Mouse (Mus musculus): ENCODE measurements around the gene Aanat. TPM values are rescaled to one million over a fixed set of nuclear protein-coding genes. Genes with fewer than 3 reads are reported as not detected.

The Aanat gene
- total and polyA plus RNA-seq, 3 experiments = not detected

DNA sequence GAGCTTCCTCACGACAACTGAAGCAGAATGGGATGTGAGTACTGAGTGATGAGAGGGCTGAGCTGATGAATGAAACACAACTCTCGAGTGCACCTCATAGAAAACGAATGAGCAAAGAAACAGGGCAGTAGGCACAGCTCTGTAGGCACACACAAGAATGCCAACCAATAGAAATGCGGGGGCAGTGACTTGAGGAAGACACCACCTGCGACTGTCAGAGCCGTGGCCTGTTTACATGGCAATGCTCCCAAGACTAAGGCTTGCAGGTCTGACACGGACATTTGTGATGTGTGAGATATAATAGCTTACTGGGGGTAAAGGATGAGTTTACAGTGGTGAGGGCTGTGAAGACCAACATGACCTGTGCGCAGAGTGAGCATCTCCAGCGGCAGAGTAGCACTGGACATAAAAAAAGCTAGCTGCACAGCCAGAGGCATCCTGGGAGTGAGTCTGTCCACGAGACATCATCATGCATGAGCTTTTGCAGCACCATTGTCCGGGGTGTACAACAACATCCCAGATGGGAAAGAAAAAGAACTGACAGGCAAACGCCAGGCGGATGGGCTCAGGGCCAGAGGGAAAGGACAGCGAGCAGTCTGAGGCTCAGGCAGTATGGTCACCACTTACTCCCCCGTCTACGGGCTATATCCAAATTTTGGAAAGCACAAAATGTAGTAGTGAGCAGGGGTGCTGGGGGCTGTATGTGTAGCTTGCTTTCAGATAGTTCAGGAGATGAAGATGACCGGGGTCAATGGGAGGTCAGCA is 38.8 kb upstream of the Aanat start:
- no peaks in the 10 kb centered on the region for H3K9me3 ChIP-seq (replicated peaks)
- no peaks in the 10 kb centered on the region for H3K27me3 ChIP-seq (ENCODE audit: insufficient read depth, low read length)
- no peak overlapping the region for H3K4me3 ChIP-seq (ENCODE audit: low read depth, low read length)
- ATAC-seq (ENCODE audit: extremely low read depth, insufficient number of reproducible peaks, low FRiP score, poor library complexity, severe bottlenecking) (no peak), DNase-seq (ENCODE audit: low spot score) (no peak)
- no peak for TF ChIP-seq TAL1 (conservative IDR thresholded peaks at IDR 0.05; ENCODE audit: low read depth, low read length)
- no peak for TF ChIP-seq CTCF (IDR thresholded peaks at IDR 0.05; ENCODE audit: low read depth, low read length)
- no peak for TF ChIP-seq GATA2 (IDR thresholded peaks at IDR 0.05; ENCODE audit: borderline replicate concordance, low read depth, low read length)
- no peak for TF ChIP-seq GATA1 (IDR thresholded peaks at IDR 0.05; ENCODE audit: borderline replicate concordance, low read length)
- no peak for TF ChIP-seq POLR2AphosphoS5 (IDR thresholded peaks at IDR 0.05; ENCODE audit: insufficient replicate concordance, low read depth, low read length)
- peaks cover 44% of the 10 kb centered on the region for H3K4me1 ChIP-seq (ENCODE audit: insufficient read depth, low read depth, low read length)
- peaks cover 72% of the 10 kb centered on the region for H3K36me3 ChIP-seq (replicated peaks)

DNA sequence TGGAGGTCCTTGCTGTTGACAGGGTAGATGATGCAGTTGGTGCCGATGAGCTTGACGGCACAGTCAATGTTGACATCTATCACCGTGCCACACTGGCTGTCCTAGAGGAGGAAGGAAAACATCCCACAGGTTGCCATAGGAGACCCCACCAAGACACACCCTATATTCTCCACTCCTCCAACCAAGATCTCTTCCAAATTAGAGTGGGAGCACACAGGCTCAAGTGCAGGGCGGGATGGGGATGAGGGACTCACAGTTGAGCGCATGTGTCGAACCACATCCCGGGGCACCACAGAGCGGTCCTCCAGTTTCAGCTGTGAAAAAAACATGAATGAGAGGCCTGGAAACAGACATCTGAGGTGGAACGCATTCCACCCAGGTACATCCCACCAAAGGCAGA is 37.5 kb upstream of the Aanat start:
- Histone ChIP-seq H3K4me1 (ENCODE audit: insufficient read depth, low read depth, low read length) (peaks cover 44% of the 10 kb centered on the region), H3K27me3 (ENCODE audit: insufficient read depth, low read length) (no peaks in the 10 kb centered on the region), H3K9me3 (replicated peaks) (no peaks in the 10 kb centered on the region), H3K4me3 (ENCODE audit: low read depth, low read length) (no peak overlapping the region), H3K36me3 (replicated peaks) (peaks cover 71% of the 10 kb centered on the region)
- DNase-seq (ENCODE audit: low spot score) (no peak), ATAC-seq (ENCODE audit: extremely low read depth, insufficient number of reproducible peaks, low FRiP score, poor library complexity, severe bottlenecking) (no peak)
- TF ChIP-seq CTCF (IDR thresholded peaks at IDR 0.05; ENCODE audit: low read depth, low read length) = no peak
- TF ChIP-seq TAL1 (conservative IDR thresholded peaks at IDR 0.05; ENCODE audit: low read depth, low read length) = no peak
- no peak for TF ChIP-seq GATA1 (IDR thresholded peaks at IDR 0.05; ENCODE audit: borderline replicate concordance, low read length)
- TF ChIP-seq POLR2AphosphoS5 (IDR thresholded peaks at IDR 0.05; ENCODE audit: insufficient replicate concordance, low read depth, low read length) = no peak
- no peak for TF ChIP-seq GATA2 (IDR thresholded peaks at IDR 0.05; ENCODE audit: borderline replicate concordance, low read depth, low read length)

DNA sequence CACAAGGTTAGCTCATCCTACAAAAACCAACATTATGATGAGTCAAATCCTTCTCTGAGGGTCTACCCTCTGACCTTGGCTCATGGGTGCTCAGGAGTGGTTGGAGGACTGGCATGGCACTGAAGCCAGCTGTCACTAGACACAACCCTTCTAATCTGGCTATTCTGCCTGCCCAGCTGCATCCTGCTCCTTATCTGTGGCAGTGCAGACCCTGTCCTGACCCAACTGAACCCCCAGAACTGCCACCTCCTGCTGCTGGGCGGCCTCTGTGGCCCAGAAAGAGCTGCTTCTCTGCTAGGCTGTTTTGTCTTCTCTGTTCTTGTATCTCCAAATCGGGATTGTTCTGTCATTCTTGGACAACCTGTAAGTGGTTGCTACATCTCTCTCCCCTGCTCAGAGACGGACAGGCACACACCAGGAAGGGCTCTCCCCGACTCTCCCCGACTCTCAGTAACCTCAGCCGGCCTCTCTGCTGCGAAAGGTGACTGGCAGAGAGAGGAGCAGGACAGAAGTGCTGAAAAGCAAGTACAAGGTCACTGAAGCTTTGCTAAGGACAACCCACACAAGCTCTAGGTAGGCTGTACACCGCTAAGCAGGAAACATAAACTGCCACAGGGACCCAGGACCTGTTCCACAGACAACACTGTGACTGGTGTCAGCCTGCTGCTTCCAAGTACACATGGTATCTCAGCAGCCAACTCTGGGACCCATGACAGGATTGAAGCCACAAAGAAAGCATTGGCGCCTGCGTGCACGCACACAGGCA is 36.8 kb upstream of the Aanat start:
- ATAC-seq (ENCODE audit: extremely low read depth, insufficient number of reproducible peaks, low FRiP score, poor library complexity, severe bottlenecking) (peak; percentile 77), DNase-seq (ENCODE audit: low spot score) (no peak)
- peaks cover 68% of the 10 kb centered on the region for H3K36me3 ChIP-seq (replicated peaks)
- no peaks in the 10 kb centered on the region for H3K27me3 ChIP-seq (ENCODE audit: insufficient read depth, low read length)
- H3K4me3 ChIP-seq (ENCODE audit: low read depth, low read length) = peak overlapping the region; percentile 50; the same call in 1 of the 2 replicates
- H3K9me3 ChIP-seq (replicated peaks) = no peaks in the 10 kb centered on the region
- TF ChIP-seq POLR2AphosphoS5 (IDR thresholded peaks at IDR 0.05; ENCODE audit: insufficient replicate concordance, low read depth, low read length) (no peak), TAL1 (conservative IDR thresholded peaks at IDR 0.05; ENCODE audit: low read depth, low read length) (peak; percentile 76), CTCF (IDR thresholded peaks at IDR 0.05; ENCODE audit: low read depth, low read length) (no peak)
- peaks cover 41% of the 10 kb centered on the region for H3K4me1 ChIP-seq (ENCODE audit: insufficient read depth, low read depth, low read length)

DNA sequence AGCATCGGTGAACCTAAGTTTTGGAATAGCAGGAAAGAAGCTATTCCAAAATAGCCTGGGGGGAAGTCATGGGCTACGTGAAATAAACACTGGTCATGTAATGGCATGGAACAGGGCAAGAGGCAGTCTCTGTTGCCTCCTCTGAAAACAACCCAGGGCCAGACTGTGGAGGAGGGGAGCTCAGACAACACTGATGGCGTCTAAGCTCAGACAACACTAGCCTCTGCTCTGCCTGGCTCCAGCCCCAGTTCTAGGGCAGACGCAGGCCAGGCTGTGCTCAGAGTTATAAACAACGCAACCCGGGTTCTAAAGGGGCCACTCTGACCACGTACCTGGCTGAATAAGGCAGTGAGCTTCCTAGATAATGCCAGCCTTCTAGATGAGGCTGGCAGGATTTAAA is 35.5 kb upstream of the Aanat start:
- no peak for DNase-seq (ENCODE audit: low spot score)
- Histone ChIP-seq H3K4me1 (ENCODE audit: insufficient read depth, low read depth, low read length) (peaks cover 44% of the 10 kb centered on the region), H3K36me3 (replicated peaks) (peaks cover 55% of the 10 kb centered on the region), H3K27me3 (ENCODE audit: insufficient read depth, low read length) (no peaks in the 10 kb centered on the region), H3K9me3 (replicated peaks) (no peaks in the 10 kb centered on the region), H3K4me3 (ENCODE audit: low read depth, low read length) (no peak overlapping the region; the same call in 1 of the 2 replicates)
- no peak for ATAC-seq (ENCODE audit: extremely low read depth, insufficient number of reproducible peaks, low FRiP score, poor library complexity, severe bottlenecking)
- no peak for TF ChIP-seq CTCF (IDR thresholded peaks at IDR 0.05; ENCODE audit: low read depth, low read length)
- no peak for TF ChIP-seq TAL1 (conservative IDR thresholded peaks at IDR 0.05; ENCODE audit: low read depth, low read length)
- TF ChIP-seq POLR2AphosphoS5 (IDR thresholded peaks at IDR 0.05; ENCODE audit: insufficient replicate concordance, low read depth, low read length) = no peak
- TF ChIP-seq GATA2 (IDR thresholded peaks at IDR 0.05; ENCODE audit: borderline replicate concordance, low read depth, low read length) = no peak
- no peak for TF ChIP-seq GATA1 (IDR thresholded peaks at IDR 0.05; ENCODE audit: borderline replicate concordance, low read length)

DNA sequence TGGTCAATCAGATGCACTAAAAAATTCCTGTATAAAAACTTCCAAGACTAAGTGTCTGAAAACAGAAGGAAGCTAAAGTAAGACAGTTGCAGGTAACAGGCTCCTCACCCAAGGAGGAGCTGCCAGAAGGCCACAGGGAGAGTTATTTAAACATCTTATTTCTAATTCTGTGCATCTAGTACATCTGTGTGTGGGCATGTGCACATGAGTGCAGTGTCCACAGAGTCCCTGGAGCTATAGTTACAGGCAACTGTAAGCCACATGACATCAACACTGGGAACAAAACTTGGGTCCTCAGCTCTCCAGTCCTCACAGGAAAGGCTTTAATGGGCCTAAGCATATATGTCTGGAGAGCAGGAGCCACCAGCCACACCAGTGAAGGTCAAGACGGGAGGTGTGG is 34.0 kb upstream of the Aanat start:
- Histone ChIP-seq H3K36me3 (replicated peaks) (peaks cover 47% of the 10 kb centered on the region), H3K27me3 (ENCODE audit: insufficient read depth, low read length) (no peaks in the 10 kb centered on the region), H3K9me3 (replicated peaks) (no peaks in the 10 kb centered on the region), H3K4me3 (ENCODE audit: low read depth, low read length) (no peak overlapping the region), H3K4me1 (ENCODE audit: insufficient read depth, low read depth, low read length) (peaks cover 51% of the 10 kb centered on the region)
- no peak for DNase-seq (ENCODE audit: low spot score)
- ATAC-seq (ENCODE audit: extremely low read depth, insufficient number of reproducible peaks, low FRiP score, poor library complexity, severe bottlenecking) = no peak
- TF ChIP-seq POLR2AphosphoS5 (IDR thresholded peaks at IDR 0.05; ENCODE audit: insufficient replicate concordance, low read depth, low read length) (no peak), TAL1 (conservative IDR thresholded peaks at IDR 0.05; ENCODE audit: low read depth, low read length) (no peak), CTCF (IDR thresholded peaks at IDR 0.05; ENCODE audit: low read depth, low read length) (no peak), GATA2 (IDR thresholded peaks at IDR 0.05; ENCODE audit: borderline replicate concordance, low read depth, low read length) (no peak), GATA1 (IDR thresholded peaks at IDR 0.05; ENCODE audit: borderline replicate concordance, low read length) (no peak)

DNA sequence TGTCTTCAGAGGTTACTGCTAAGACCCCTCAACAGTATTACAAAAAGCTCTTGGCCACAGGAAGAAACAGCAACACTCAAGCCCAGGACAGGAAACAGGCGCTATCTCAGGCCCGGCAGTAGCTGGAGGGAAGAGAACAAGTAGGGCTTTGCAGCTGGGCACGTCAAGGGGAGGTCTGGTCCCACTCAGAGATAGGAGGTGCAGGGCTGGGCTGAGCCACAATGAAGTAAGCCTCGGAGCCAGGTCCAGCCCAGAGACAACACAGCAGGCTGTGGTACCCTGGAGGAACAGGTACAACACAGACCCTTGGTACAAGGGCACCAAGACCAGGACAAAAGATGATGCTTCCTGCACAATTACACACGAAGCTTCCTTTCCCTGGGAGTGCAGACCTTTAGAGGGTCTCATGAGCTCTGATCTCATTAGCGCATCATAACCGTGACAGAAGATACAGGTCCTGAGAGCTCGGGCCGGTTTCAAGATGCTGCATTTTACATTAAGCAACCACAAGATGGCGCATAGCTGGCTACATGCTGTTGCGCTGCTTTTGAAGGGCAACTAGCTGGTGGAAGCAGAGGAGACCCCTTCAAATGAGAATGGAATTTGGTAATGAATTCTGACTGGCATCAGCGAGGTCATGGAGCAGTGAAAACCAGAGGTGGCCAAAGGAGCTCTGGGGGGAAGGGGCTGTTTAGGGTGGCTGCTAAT is 31.9 kb upstream of the Aanat start:
- TF ChIP-seq POLR2AphosphoS5 (IDR thresholded peaks at IDR 0.05; ENCODE audit: insufficient replicate concordance, low read depth, low read length) = no peak
- peak; percentile 32; the same call in 1 of the 2 replicates for TF ChIP-seq CTCF (IDR thresholded peaks at IDR 0.05; ENCODE audit: low read depth, low read length)
- DNase-seq (ENCODE audit: low spot score) = no peak
- ATAC-seq (ENCODE audit: extremely low read depth, insufficient number of reproducible peaks, low FRiP score, poor library complexity, severe bottlenecking) = no peak
- Histone ChIP-seq H3K9me3 (replicated peaks) (no peaks in the 10 kb centered on the region), H3K4me3 (ENCODE audit: low read depth, low read length) (no peak overlapping the region), H3K4me1 (ENCODE audit: insufficient read depth, low read depth, low read length) (peaks cover 48% of the 10 kb centered on the region), H3K36me3 (replicated peaks) (peaks cover 32% of the 10 kb centered on the region), H3K27me3 (ENCODE audit: insufficient read depth, low read length) (no peaks in the 10 kb centered on the region)

Measured in G1E (cell line).